Mouse (Mus musculus): ENCODE data around the gene Cftr.

Cftr gene

DNA sequence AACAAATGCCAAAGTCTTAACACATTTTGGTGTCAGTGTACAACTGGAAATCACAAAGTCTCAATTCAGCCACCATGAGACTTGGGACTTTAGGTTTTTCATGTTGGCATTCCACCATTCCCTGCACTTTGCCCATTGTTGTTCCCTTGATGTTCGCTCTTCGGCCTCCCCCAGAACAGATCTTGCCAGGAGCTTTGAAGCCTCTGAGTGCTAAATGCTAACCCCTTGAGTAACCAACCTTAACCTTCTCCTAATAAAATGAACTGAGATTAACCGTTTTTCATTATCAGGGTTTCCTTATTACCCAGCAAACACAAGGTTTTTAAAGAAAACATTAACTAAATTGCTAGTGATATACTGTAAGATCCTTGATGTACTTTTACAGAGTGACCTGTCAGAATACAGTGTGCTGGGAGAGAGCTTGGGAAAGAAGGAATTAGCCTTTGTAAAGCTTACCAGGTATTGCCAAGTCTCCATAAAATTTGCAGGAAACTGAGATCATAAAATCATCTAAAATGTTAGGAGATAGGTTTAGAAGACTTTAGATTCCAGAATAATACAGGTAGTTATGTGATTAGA, 144.0 kb downstream of the Cftr start:
- in situ Hi-C loops (cut with MboI, MseI): no loop called here

DNA sequence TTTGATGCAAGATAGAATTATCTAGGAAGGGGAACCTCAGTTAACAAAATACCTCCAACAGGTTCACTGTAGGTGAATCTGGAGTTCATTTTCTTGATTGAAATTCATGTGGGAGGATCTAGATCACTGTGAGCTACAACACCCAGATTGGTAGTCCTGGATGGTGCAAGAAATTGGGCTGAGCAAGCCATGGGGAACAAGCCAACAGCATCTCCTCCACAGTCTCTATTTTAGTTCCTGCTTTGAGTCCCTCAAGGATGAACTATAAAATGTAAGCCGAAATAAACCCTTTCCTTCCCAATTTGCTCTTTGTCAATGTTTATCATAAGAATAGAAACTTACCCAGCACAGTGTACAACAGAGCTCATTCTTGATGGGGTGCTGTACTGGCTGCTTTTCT, 152.5 kb downstream of the Cftr start:
- in situ Hi-C loops (cut with MboI, MseI): no loop called here

DNA sequence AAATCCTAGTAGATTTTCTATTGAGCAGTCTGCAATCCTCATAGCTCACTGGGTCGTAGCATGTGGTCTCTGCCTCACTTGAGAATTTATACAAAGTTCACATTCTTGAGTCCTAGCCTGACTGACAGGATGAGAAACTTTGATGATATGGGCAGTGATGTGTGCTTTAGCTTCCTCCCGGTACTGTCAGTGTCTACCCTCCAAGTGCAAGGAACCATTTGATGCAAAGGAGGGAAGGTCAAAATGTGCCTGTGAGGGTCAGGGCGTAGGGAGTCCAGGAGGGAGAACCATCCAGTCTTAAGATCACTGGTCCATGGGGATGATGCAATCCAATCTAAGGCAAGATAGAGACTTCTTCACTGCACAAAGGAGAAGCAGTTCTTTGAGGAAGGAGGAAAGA, 164.9 kb downstream of the Cftr start:
- in situ Hi-C loops (cut with MboI, MseI): no loop called here

DNA sequence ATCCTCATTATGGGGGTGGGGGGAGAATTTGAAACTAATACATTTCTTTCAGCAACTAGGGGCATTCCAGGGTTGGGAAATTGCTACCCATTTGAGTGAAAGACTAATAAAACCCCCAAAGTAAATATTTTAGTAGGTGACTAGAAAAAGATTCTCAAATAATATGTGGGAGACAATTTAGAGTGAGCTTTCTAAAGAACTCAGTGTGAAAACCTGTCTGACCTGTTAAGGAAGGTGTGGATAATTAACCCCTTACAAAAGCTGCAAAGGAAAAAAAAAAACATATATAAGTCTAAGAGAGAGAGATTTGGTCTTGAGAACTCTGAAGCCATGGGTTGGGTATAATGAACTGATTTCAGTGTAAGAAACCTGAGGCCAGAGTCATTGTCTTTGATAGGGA, 167.8 kb downstream of the Cftr start:
- in situ Hi-C loops (cut with MboI, MseI): no loop called here

DNA sequence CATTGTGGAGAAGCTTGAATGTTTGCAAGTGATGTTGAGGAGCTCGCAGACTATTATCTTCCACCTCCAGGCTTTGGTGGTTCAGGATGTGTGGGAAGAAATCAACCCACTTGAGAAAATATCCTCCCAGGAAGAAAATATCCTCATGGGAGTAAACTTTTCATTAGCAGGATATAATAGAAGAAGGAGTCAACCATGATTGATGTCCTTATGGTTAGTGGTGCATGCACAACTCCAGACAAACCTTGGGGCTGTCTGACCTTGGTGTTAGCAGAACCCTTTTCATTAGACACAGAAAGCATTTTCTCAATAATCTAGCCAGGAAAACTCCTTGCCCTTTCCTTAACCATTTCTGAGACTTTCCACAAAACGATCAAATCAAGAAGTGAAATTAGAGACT, 173.8 kb downstream of the Cftr start:
- in situ Hi-C loops (cut with MboI, MseI): no loop called here

DNA sequence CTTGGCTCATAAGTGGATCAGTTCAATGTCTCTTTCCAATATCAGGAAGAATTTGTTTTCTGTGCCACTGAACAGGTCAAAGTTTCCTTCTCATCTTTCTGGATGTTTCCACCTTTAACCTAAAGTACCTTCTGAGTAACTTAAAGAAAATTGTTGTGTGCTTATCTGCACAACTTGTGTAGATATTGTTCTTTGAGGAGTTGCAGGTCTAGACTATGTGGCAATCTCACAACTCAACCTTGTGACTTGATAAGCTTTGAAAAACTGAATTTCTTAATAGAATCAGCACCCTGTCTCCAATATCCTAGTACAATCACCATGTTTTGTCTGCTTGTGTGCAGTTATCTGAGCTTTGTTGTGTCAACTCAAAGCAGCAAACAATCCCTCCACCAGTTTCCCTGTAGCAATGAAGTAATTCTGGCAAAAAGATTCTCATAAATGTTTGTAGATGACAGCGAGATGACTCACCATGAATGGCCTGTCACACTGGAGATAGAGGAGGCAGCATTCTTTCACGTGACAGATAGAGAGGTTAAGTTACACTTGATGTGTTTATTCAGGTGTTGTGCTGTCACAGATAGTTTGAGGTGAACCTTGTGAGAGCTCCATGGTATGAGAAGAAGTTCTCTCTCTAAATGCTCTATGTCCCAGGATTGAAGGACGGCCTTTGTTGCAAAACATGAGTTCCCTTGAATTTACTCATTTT, 178.8 kb downstream of the Cftr start:
- in situ Hi-C loops (cut with MboI, MseI): no loop called here

DNA sequence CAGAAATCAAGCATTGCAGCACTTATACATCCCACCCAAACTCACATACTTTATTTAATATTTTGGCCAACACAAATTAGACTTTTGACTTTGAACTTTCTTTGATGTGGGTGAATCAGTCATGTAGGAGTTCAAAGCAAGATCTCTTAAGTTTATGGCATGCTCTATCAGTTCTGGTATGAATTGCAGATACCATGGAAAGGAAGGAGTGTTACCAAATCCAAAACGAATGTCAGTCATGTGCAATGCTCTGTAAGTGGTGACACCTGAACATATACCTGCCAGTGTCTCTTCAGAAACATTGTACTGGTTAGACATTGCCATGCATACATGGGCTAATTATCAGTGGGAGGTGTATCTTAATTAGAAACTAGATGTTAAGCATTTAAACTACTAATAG, 189.7 kb downstream of the Cftr start:
- in situ Hi-C loops (cut with MboI, MseI): no loop called here

DNA sequence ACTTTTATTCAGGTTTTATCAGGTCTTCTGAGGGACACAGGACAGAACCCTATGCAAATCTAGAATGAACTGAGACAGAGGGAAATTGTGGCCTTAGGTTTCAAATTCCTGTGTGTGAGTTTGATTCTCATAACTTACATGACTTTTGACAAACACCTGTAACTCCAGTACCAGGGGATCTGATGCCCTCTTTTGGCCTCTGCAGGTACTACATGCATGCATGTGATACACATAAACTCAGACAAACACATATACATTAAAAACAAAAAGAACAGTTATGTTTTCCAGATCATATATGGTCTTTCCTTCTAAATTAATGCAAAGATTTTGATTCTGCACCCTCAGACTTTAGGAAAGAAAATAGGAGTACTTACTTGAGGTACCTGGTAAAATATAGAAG, 190.5 kb downstream of the Cftr start:
- in situ Hi-C loops (cut with MboI, MseI): no loop called here

DNA sequence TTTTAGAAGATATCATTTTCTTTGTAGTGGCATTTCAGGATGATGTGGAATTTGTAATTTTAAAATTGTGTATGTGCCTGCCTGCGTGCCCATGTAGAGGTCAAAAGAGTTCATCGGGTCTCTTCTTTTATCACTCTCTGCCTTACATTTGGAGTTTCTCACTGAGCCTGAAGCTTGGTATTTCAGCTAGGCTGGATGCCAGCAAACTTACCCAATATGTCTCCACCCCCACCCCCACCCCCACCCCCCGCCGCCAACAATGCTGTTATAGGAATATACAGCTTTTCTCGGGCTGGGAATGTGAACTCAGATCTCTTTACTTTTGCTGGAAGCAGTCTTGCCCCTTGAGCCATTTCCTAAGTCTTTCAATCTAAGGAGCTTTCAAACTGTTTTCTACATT, 191.7 kb downstream of the Cftr start:
- in situ Hi-C loops (cut with MboI, MseI): no loop called here

DNA sequence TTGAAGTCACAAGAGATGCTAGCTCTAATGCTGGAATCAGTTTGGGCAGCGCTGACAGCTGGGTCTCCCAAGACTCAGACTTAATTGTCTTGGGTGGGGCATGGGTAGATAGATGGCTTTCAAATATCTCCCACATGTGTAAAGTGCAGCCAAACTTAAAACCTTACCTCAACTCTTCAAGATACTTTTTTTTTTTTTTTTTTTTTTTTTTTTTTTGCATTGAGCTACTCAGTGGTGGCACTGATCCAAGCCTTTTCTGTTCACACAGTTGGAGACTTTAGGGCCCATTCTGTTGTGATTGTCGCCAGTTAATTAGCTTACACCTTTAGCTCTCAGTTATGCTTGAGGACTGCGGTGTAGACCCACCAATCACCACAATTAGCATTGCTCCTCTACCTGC, 198.6 kb downstream of the Cftr start:
- in situ Hi-C loops (cut with MboI, MseI): no loop called here

DNA sequence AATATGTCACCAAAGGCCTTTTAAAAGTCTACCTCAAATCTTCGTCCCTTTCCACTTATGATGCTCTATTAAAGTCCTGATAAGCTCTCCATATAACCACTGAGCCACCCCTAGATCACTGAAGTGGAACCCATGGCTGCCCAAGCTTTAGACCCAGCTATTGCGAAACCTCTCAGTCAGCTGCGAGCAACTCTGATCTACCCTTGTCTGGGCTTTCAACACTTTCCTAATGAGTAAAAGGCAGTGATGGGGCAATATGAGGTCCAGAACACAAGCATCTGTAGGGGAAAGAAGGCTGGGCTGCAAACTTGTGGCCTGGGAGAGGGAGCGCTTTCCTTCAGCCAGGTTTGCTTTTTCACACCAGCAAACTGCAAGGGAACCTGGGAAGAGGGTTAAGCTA, 199.2 kb downstream of the Cftr start:
- in situ Hi-C loops (cut with MboI, MseI): loop anchor here (10.0 kb wide), 1 partner anchor 285 kb away; no protein-coding TSS in a partner anchor
